Mouse (Mus musculus): ENCODE results near the gene Arl6ip5.
A peak's percentile ranks its signal among the peaks of the same experiment; 100 is the strongest.

The Arl6ip5 gene

GRCm38 (mm10) chr6:97210191-97210961, at the start of gene Arl6ip5:
Gene Arl6ip5 (plus strand): TSS chr6:97210689.
- peak; percentile 82 to 90 for DNase-seq

GRCm38 (mm10) chr6:97175716-97176115, 34.8 kb upstream of the Arl6ip5 start:
- no peak for DNase-seq

GRCm38 (mm10) chr6:97178491-97179366, 31.8 kb upstream of the Arl6ip5 start, which contains the start of gene Tmf1:
Gene Tmf1 (minus strand): TSS chr6:97179122.
- peak; percentile 94 for DNase-seq

GRCm38 (mm10) chr6:97179367-97179828, 31.1 kb upstream of the Arl6ip5 start:
- no peak for DNase-seq

GRCm38 (mm10) chr6:97200437-97200836, 10.1 kb upstream of the Arl6ip5 start:
- DNase-seq = no peak

- no peak for DNase-seq
These were observed 8.0 kb upstream of the Arl6ip5 start for GRCm38 (mm10) chr6:97202477-97202876.

- no peak for DNase-seq
These were observed 6.1 kb upstream of the Arl6ip5 start for GRCm38 (mm10) chr6:97204252-97204869.

- peak; percentile 41 to 43 for DNase-seq
These were observed 5.5 kb upstream of the Arl6ip5 start for GRCm38 (mm10) chr6:97204952-97205351.

GRCm38 (mm10) chr6:97205439-97205885, 5.0 kb upstream of the Arl6ip5 start, which contains the start of gene Uba3:
Gene Uba3 (minus strand): TSS chr6:97205647.
- DNase-seq = peak; percentile 99

- no peak for DNase-seq
These were observed 3.4 kb upstream of the Arl6ip5 start for GRCm38 (mm10) chr6:97207085-97207484.

GRCm38 (mm10) chr6:97208406-97208805, 2.1 kb upstream of the Arl6ip5 start:
- DNase-seq = no peak

- no peak for DNase-seq
These were observed 1.3 kb upstream of the Arl6ip5 start for GRCm38 (mm10) chr6:97209201-97209600.

- DNase-seq = no peak
These were observed 738 bp upstream of the Arl6ip5 start for GRCm38 (mm10) chr6:97209751-97210150.

- peak in 1 of 2 experiments; percentile 35 for DNase-seq
These were observed 593 bp downstream of the Arl6ip5 start for GRCm38 (mm10) chr6:97210962-97211601.

- DNase-seq = peak in 1 of 2 experiments; percentile 18
These were observed 1.5 kb downstream of the Arl6ip5 start for GRCm38 (mm10) chr6:97211981-97212380.

- DNase-seq = no peak
These were observed 5.8 kb downstream of the Arl6ip5 start for GRCm38 (mm10) chr6:97216154-97216821.

- no peak for DNase-seq
These were observed 10.2 kb downstream of the Arl6ip5 start for GRCm38 (mm10) chr6:97220672-97221071.

GRCm38 (mm10) chr6:97221205-97222025, 10.9 kb downstream of the Arl6ip5 start:
- DNase-seq = no peak

- DNase-seq = no peak
These were observed 11.8 kb downstream of the Arl6ip5 start for GRCm38 (mm10) chr6:97222321-97222720.

GRCm38 (mm10) chr6:97222931-97223467, 12.5 kb downstream of the Arl6ip5 start:
- no peak for DNase-seq

GRCm38 (mm10) chr6:97223566-97223965, 13.1 kb downstream of the Arl6ip5 start:
- no peak for DNase-seq
